Mouse (Mus musculus) ES-E14 (cell line): ENCODE measurements at regions not wholly inside any gene's neighbourhood (a gene's known extent, or its start where the extent isn't known, plus 50 kb on each side); places are given as distances from the start of the nearest gene placed in this dataset.

Source experiments
- DNase-seq: peaks from one replicate; pipeline ENCODE4 v3.0.0-alpha.2; 2013; ENCODE audit warnings: low read depth, low spot score
- H3K27ac ChIP-seq: 2 replicates; pipeline ENCODE4 v1.5.1; 2012; ENCODE audit warnings: low read depth, mild to moderate bottlenecking, low read length, moderate library complexity, mixed read lengths; ENCODE audit not compliant: poor library complexity, insufficient read depth, severe bottlenecking
- H3K36me3 ChIP-seq: 2 replicates; pipeline ENCODE4 v1.6.1; 2012; ENCODE audit warnings: mild to moderate bottlenecking, low read length, moderate library complexity, mixed read lengths; ENCODE audit not compliant: control insufficient read depth, poor library complexity, insufficient read depth, severe bottlenecking
- H3K4me1 ChIP-seq, 2 experiments: fragments of 150-350 bp in 1 of 2; sonication (generic) in 1 of 2; 2 replicates each; pipeline ENCODE4 v1.6.1; 2012; ENCODE audit warnings: low read length in 2 of 2, mild to moderate bottlenecking in 1 of 2, mixed read lengths in 1 of 2; ENCODE audit not compliant: control insufficient read depth in 2 of 2, insufficient read depth in 2 of 2, poor library complexity in 1 of 2
- H3K4me3 ChIP-seq, 2 experiments: fragments of 150-350 bp in 1 of 2; sonication (generic) in 1 of 2; 2 replicates each; pipeline ENCODE4 v1.5.1; 2012; ENCODE audit warnings: low read length in 2 of 2, low read depth in 1 of 2, mild to moderate bottlenecking in 1 of 2, mixed read lengths in 1 of 2; ENCODE audit not compliant: insufficient read depth in 1 of 2, poor library complexity in 1 of 2, severe bottlenecking in 1 of 2
- H3K9ac ChIP-seq: 2 replicates; pipeline ENCODE4 v1.6.1; 2012; ENCODE audit warnings: low read depth, mild to moderate bottlenecking, low read length, mixed read lengths; ENCODE audit not compliant: poor library complexity, insufficient read depth, severe bottlenecking
- H3K9me3 ChIP-seq: fragments of 150-350 bp; sonication (generic); 2 replicates; pipeline ENCODE4 v1.6.1; 2012; ENCODE audit warnings: low read depth, mild to moderate bottlenecking, low read length; ENCODE audit not compliant: control insufficient read depth, insufficient read depth
- CHD2 ChIP-seq: IDR thresholded peaks from 2 replicates; pipeline ENCODE4 v1.6.1; 2014; ENCODE audit warnings: mild to moderate bottlenecking, low read depth, low read length, inconsistent platforms
- HCFC1 ChIP-seq: IDR thresholded peaks from 2 replicates; pipeline ENCODE4 v1.6.1; 2012; ENCODE audit warnings: low read length, inconsistent platforms, borderline replicate concordance; ENCODE audit not compliant: insufficient read depth
- MAFK ChIP-seq: IDR thresholded peaks from 2 replicates; pipeline ENCODE4 v1.6.1; 2014; ENCODE audit warnings: mild to moderate bottlenecking, low read depth, low read length, inconsistent platforms; ENCODE audit not compliant: insufficient read depth
- ZC3H11A ChIP-seq: IDR thresholded peaks from 2 replicates; pipeline ENCODE4 v1.6.1; 2012; ENCODE audit warnings: low read depth, mild to moderate bottlenecking, inconsistent platforms, low read length, borderline replicate concordance
- ZNF384 ChIP-seq: IDR thresholded peaks from 2 replicates; pipeline ENCODE4 v1.6.1; 2012; ENCODE audit warnings: low read depth, low read length, inconsistent platforms
- in situ Hi-C, 2 experiments: fragments of 600-800 bp; cut with MboI; formaldehyde crosslinking; loops; one replicate each; pipeline ENCODE4 v1.15.1; 2025; ENCODE audit warnings: low sequenced_read_pairs in 2 of 2, inconsistent platforms in 1 of 2; ENCODE audit not compliant: unreplicated experiment in 2 of 2

DNA sequence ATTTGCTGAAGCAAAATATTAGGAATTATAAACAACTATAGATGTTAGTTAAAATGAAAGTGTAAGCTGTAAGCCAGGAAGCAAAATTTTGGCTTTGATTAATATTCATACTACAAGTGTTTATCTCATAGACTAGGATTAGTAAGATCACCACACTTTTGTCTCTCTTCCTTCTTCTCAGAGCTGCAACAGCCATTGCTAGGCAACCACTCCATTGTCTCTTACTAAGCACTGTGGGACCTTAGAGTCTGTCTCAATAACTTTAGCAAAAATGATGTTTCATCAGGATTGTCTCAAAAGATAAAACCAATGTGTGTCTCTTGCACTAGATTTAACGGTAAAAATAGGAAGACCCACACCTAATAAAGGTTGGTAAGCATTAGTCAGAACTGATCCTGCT is 384.3 kb downstream of the Car8 start:
- in situ Hi-C loops = no loop called here

DNA sequence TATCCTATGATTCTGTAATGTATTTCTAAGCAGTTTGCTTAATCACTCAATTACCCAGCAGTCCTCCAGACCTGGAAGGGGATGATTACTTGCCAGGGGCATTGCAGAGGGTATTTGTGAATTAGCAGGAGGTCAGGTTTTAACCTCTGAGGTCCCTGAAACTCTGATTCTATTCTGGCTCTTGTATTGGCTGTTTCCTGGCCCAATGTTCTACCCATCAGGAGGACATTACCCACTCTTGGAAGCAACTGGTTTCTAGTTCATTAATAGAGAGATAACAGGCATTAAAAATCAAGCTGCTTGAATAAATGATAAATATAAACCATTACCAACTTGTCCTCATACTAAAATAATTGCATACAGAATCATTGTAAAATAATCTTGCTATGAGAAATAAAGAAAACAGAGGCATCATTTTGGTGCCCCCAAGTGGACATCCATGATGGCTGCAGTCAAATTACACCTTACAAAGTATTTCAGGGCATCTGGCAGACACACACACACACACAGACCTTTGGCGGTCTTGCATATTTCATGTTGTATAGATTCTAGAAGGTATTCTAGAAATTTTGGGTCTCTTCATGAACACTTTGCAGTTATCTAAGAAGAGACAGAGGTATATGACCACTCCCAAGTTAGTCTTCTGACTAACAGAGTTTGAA is 385.6 kb downstream of the Car8 start:
- Histone ChIP-seq H3K4me3 (no peak overlapping the region), H3K9me3 (no peaks in the 10 kb centered on the region), H3K27ac (no peak overlapping the region), H3K36me3 (no peaks in the 10 kb centered on the region), H3K9ac (no peak overlapping the region), H3K4me1 (no peaks in the 10 kb centered on the region)
- in situ Hi-C loops = no loop called here
- TF ChIP-seq ZNF384 (no peak), HCFC1 (no peak), CHD2 (no peak), MAFK (no peak), ZC3H11A (peak; percentile 3; the same call in 1 of the 2 replicates)
- peak; percentile 20 for DNase-seq

More for the DNA sequence above, 384.3 kb downstream of the Car8 start:
- no peak for DNase-seq
- no peaks in the 10 kb centered on the region for H3K9me3 ChIP-seq
- H3K9ac ChIP-seq = no peak overlapping the region
- no peaks in the 10 kb centered on the region for H3K36me3 ChIP-seq
- H3K27ac ChIP-seq = no peak overlapping the region
- H3K4me3 ChIP-seq = no peak overlapping the region
- no peak for TF ChIP-seq CHD2
- no peak for TF ChIP-seq ZC3H11A
- TF ChIP-seq MAFK = no peak
- TF ChIP-seq HCFC1 = no peak
- no peak for TF ChIP-seq ZNF384
- no peaks in the 10 kb centered on the region for H3K4me1 ChIP-seq

DNA sequence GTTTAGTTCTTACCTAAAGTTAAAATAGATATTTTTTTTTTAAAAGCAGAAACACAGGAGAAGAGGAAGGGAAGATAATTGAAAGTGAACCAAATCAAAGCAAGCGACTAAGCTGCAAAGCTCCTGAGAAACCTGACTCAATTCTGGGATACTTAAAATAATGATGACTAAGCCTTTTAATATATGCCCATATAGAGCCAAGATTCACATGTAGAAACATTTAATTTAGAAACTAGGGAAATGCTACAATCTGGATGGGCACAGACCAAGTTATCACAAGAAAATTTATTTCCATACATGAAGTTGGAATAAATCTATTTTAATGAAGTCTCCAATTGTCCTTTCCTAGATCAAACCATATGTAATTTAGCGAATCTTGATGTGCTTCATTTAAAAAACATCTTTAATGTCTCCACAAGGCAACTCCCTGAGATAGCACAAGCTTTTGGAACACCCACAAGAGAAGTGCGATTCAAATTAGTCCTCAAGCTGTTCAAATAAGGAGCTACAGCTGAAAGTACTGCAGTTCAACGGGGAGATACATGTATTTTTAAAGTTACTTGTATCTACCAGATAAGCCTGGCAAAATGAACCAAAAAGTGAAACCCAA is 386.7 kb downstream of the Car8 start:
- Histone ChIP-seq H3K27ac (no peak overlapping the region), H3K36me3 (no peaks in the 10 kb centered on the region), H3K4me1 (no peaks in the 10 kb centered on the region), H3K9me3 (no peaks in the 10 kb centered on the region), H3K4me3 (no peak overlapping the region), H3K9ac (no peak overlapping the region)
- DNase-seq = no peak
- no peak for TF ChIP-seq ZC3H11A
- TF ChIP-seq CHD2 = no peak
- TF ChIP-seq ZNF384 = no peak
- TF ChIP-seq MAFK = no peak
- TF ChIP-seq HCFC1 = no peak
- in situ Hi-C loops = no loop called here

DNA sequence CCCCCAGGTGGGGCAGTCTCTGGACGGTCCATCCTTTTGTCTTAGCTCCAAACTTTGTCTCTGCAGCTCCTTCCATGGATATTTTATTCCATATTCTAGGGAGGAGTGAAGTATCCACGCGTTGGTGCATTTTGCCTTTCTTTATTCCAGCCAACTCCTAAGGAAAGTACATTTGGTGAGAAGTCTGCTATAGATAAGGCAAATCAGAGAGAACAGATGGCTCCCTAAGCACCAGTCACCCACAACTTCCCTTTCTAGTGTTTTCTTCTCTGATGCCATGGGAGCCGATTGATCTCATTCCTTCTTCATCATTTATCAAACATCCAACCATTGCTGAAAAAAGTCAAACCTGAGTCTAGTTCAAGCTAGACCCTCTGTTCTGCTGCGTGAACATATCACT is 391.4 kb downstream of the Car8 start:
- Histone ChIP-seq H3K9me3 (no peaks in the 10 kb centered on the region), H3K4me3 (no peak overlapping the region), H3K36me3 (no peaks in the 10 kb centered on the region), H3K27ac (no peak overlapping the region), H3K4me1 (no peaks in the 10 kb centered on the region), H3K9ac (no peak overlapping the region)
- no peak for DNase-seq
- in situ Hi-C loops = no loop called here
- no peak for TF ChIP-seq MAFK
- no peak for TF ChIP-seq CHD2
- no peak for TF ChIP-seq HCFC1

DNA sequence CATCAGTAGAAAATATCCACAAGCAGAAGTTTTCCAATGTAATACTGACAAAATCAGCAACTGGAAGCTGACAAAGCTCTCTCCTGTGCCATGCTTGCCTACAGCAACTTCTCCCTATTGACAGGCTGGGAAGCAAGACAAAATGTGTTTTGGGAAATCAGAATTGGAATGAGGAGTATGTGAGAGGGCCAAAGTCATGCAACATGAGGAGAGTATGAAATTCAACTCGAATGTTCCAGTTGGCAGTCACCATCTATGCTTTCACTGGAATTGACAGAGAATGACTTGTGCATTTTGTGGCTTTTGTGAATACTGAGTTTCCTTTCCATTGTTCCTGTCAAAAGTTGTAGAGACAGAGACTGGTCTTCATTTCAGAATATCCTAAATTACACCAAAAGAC is 409.7 kb downstream of the Car8 start:
- H3K36me3 ChIP-seq = no peaks in the 10 kb centered on the region

More for the DNA sequence above, 409.7 kb downstream of the Car8 start:
- H3K4me3 ChIP-seq = no peak overlapping the region
- no peaks in the 10 kb centered on the region for H3K9me3 ChIP-seq
- H3K9ac ChIP-seq = no peak overlapping the region
- in situ Hi-C loops = no loop called here
- no peaks in the 10 kb centered on the region for H3K4me1 ChIP-seq
- no peak for TF ChIP-seq HCFC1
- no peak for TF ChIP-seq CHD2
- no peak for TF ChIP-seq ZNF384
- TF ChIP-seq ZC3H11A = no peak
- no peak for TF ChIP-seq MAFK
- H3K27ac ChIP-seq = no peak overlapping the region
- DNase-seq = no peak
